Mouse (Mus musculus): ENCODE data around the gene Barhl2. TPM values are rescaled to one million over a fixed set of nuclear protein-coding genes. Genes with fewer than 3 reads are reported as not detected.

Gene Barhl2
- not detected for total RNA-seq (2021)
- long read RNA-seq, experiment 1, result 0 reads
- long read RNA-seq, experiment 2, result 0 reads

GRCm38 (mm10) chr5:106457986-106458476, at the start of gene Barhl2:
Gene Barhl2 (minus strand): TSS chr5:106458166.
- peak in 1 of 2 experiments; percentile 18 for DNase-seq

DNA sequence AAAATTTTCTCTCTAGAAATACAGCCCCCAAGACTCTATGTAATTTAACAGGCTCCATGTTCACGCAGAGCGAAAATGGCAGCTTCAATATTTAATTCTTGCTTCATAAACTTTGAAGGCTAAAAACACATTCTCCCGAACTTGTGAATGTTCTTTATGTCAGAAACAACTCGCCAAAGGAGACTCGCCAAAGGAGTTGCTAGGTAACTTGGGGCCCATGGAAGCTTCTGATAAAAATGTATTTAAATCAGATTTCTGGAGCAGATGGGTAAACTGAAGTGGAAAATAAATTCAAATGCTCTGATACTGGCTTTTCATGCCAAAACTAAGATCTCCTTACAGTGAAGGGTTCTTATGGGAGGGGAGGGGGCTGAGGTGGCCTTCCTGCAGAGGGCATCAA, 48.1 kb upstream of the Barhl2 start:
- DNase-seq, result no peak

DNA sequence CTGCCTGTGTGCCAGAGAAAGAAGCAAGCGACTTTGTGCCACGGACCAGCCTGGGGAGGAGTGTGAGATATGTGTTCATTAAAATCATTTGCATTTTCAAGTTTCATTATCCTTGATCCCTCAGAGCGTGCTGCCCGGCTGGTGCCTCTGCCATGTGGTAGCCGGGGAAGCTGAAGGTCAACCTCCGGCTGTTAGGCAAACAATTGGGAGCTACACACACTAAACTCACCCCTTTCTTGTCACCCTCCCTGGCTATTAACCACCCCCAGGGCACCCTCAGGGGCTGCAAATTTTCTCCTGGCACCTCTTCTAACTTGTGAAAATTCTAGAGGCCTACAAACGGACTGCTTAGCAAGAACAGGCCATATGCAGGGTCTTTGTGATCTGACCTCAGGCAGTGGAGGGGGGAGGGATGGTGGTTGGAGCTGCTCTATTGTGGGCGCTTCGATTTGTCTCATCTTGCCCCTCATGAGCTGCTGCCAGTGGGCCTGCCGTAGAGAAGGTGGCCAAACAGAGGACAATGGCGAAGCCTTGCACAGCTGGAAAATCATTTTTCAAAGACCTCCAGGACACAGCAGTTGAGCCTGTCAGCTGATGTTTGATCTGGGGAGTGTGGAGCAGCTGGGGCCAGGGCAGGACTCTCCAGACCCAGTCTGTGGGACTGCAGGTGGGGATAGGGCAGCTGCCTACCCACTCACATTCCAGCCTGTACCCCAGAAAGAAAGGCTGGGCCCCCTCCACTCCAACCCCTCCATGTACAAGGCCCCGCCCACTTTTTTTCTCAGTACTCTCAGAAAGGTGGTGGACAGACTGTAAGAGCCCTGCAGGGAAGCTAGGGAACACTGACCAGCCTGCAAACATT, 44.9 kb upstream of the Barhl2 start:
- DNase-seq, result no peak

- no peak for DNase-seq
Observed at GRCm38 (mm10) chr5:106502271-106502670, 44.3 kb upstream of the Barhl2 start.

- DNase-seq, result no peak
Observed at GRCm38 (mm10) chr5:106491771-106492170, 33.8 kb upstream of the Barhl2 start.

DNA sequence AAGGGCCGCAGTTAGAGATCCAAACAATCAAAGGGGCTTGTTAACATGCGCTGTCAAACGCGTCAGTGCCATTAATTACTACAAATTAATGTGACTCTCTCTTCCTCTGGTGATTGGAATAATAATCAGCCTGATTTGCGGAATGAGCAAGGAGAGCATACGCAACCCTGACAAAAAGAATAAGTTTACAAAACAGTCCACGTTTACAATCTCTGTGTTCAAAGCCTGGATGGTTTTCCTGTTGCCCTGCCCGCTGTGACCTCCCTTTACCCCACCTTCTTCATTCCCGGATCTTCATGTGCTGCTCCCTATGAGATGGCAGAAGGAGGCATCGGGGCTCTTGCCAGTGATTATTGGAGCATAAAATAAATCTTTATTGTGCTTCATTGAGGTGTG, 14.1 kb upstream of the Barhl2 start:
- DNase-seq, result no peak

DNA sequence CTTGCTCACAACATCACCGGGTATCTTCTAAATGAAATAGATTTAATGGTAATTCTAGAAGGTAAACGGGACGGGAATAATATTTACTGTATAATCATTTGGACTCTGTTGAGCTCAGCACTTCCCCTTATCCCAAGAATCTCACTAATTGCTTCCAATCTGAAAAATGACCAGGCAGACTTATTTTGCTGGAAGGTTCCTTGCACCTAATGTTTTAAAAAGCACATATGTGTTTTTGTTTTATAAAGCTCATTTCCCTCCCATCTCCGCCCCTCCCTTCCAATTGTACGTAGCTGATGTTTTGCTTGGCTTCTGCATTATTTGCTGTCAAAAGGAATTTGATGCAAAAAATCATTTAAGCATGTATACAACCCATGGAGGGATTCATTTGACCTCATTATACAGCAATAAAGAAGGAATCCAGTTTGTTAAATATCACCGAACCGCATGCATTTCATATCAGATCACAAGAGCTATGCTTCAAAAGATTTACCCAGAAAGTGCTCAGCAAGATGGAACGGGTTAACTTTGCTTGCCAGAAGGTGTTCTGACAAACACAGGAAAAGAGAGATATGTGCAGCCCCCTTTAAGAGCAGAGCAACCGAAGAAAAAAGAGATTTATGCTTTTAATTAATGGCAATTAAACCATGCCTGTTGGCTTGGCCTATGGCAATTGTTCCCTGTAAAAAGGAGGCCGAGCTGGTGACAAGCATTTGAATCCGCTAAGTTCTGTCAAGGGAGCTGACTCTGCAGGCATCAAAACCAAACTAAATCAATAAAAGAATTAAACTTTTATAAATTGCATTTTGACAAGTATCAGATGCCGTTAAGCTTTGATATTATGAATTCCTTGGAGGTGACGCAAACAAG, 13.5 kb upstream of the Barhl2 start:
- no peak for DNase-seq

- no peak for DNase-seq
Observed at GRCm38 (mm10) chr5:106465129-106465790, 7.3 kb upstream of the Barhl2 start.

GRCm38 (mm10) chr5:106464336-106465128, 6.6 kb upstream of the Barhl2 start:
- DNase-seq, result no peak

- DNase-seq, result no peak
Observed at GRCm38 (mm10) chr5:106463661-106464191, 5.8 kb upstream of the Barhl2 start.

DNA sequence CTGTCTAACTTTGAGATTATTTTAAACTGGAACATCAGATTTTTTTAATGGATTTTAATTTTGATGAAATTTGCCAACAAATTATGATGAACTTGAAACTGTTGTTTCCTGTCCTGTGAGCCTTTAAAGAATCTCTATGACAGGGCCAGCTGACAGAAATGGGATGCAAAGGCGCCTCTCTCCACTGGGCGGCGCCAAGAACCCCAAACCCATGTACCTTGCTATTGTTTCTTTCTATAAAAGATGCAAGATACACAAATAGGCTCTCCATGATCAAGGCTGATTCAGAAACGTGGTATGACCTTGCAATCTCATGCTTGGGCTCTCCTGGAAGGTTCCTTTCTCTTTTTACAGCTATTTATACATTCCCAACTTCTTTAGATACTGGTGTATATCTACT, 3.9 kb upstream of the Barhl2 start:
- DNase-seq, result peak in 1 of 2 experiments; percentile 49

GRCm38 (mm10) chr5:106461431-106461830, 3.5 kb upstream of the Barhl2 start:
- DNase-seq, result no peak

- DNase-seq, result no peak
Observed at GRCm38 (mm10) chr5:106460535-106460934, 2.6 kb upstream of the Barhl2 start.

- DNase-seq, result no peak
Observed at GRCm38 (mm10) chr5:106460001-106460511, 2.1 kb upstream of the Barhl2 start.

DNA sequence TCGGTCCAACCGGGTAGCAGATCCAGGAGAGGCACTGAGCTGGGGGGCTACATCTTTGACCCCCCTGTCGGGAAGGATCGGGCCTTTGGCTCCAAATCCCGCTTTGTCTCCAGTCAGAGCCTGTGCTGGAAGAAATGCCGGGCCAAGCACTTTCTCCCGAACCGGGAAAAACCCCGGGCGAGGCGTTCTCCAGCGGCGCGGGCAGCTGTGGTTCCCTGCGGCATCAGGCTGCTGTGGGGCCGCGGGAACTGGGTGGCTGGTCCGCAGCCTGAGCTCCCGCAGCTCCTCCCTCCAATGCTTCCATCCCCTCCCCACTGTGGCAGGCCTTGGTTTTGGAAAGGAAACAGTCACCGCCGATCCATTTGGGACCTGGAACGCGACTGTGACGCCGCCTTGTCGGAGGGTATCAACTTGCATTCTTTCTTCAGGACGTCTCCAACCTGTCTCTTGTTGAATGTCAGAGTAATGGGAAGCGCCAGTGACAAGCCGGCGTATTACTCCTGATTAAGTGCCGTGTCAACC, 1.2 kb upstream of the Barhl2 start:
- DNase-seq, result no peak

DNA sequence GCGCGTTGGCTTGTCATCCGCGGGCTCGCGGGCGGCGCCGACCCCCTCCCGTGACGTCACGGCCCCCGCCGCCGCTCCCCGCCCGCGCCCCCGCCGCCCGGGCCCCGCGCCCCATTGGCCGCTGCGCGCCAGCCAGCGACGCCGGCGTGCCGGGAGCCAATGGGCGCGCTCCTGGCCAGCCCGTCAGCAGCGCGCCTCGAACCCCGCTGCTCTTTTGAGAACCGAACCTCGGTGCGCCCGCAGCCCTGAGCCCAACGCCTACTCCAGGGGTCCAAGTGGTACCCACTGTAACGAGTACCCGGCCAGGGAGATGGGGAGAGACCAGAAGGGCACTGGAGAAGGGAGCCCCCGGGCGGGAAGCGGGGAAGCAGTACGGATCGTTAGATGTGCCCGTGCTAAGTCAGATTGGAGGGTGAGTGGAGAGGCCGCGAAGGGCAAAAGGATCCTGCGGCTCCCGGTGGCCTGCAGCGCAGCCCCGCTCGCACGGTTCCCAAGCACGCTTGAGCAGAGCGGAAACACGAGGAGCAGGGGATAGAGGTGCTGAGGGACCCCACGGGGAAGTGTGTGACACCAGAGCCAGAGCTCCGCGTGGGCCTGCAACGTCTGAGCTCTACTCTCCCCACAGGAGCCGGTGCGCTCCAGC, 632 bp upstream of the Barhl2 start:
- DNase-seq, result no peak

GRCm38 (mm10) chr5:106457111-106457925, 648 bp downstream of the Barhl2 start:
- DNase-seq, result no peak

DNA sequence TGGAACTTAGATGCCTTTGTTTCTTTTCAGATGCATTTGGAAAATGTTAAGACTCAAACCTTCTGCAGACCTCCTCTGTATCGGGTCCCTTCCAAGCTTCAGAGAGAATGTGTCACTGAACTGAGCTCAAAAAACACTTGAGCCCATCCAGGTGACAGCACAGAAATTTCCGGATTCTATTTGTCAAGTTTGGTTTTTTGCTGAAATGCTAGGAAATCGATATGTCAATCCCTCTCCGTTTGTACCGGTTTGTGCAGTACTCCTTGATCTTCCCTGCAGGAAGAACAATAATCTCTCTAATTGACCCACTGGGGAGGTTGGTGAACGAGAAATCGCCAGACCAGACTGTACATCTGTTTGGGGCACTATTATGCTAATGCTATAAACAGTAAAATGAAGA, 2.0 kb downstream of the Barhl2 start:
- no peak for DNase-seq

Measured in adrenal gland, postnatal 36 days (tissue).